Mouse (Mus musculus): ENCODE measurements around the gene Hist1h2ah. TPM values are rescaled to one million over a fixed set of nuclear protein-coding genes. Genes with fewer than 3 reads are reported as not detected.
A peak's percentile ranks its signal among the peaks of the same experiment; 100 is the strongest.
"Not testable (repeated sequence)": the region's sequence is repeated elsewhere in the genome, so short reads cannot be mapped to it uniquely, and the experiment has no call there.

Gene Hist1h2ah
- 1,264 and 1,284 TPM in 2 replicates for total RNA-seq (2012; rRNA removed)
- polyA plus RNA-seq (2012; ENCODE audit: insufficient read depth in 1 of 2, insufficient read length in 2 of 2, low read depth in 1 of 2, low replicate concordance in 2 of 2, missing spikeins in 1 of 2) = 1 to 10 TPM in 1 of 2 experiments, not detected in 1; 3.7 TPM

DNA sequence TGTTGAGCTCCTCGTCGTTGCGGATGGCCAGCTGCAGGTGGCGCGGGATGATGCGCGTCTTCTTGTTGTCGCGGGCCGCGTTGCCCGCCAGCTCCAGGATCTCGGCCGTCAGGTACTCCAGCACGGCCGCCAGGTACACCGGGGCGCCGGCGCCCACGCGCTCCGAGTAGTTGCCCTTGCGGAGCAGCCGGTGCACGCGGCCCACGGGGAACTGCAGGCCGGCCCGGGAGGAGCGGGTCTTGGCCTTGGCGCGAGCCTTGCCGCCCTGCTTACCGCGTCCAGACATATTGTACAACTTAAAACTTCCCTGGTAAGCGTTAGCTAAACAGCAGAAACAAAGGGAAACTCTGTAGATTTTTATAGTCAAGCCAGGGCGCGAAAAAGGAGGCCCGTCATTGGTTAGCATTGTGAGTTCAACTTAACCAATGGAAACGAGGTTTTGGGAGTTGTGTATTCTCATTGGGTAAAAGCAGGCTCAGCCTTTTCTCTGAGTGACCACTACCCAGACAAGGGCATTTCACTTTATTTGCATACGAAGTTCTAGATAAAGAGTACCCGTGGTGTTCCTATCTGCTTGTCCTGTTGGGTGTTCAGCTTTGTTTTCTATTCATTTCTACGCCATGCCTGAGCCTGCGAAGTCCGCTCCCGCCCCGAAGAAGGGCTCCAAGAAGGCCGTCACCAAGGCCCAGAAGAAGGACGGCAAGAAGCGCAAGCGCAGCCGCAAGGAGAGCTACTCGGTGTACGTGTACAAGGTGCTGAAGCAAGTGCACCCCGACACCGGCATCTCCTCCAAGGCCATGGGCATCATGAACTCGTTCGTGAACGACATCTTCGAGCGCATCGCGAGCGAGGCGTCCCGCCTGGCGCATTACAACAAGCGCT lies at the start of gene Hist1h2ah, which contains the start of gene Hist1h2bk:
Gene Hist1h2ah (minus strand): TSS at position 302 of the 882 bp plus-strand sequence.
Gene Hist1h2bk (plus strand): TSS at position 604 of the 882 bp plus-strand sequence.
- H3K36me3 ChIP-seq (ENCODE audit: control insufficient read depth in 1 of 2, insufficient read depth in 2 of 2, low read length in 2 of 2) = peaks cover 0 to 22% of the 10 kb centered on the region in 2 experiments; a peak in 2 of 4 replicates
- peak; percentile 12 to 72 for TF ChIP-seq POLR2A (IDR thresholded peaks at IDR 0.05; ENCODE audit: control insufficient read depth in 1 of 2, insufficient read depth in 1 of 2, low read depth in 1 of 2, low read length in 2 of 2, poor library complexity in 1 of 2)
- TF ChIP-seq POLR2AphosphoS5 (IDR thresholded peaks at IDR 0.05; ENCODE audit: borderline replicate concordance, low read depth, low read length) = peak; percentile 94; the same call in 1 of the 2 replicates
- peak; percentile 98 for TF ChIP-seq TBP (IDR thresholded peaks at IDR 0.05; ENCODE audit: low read depth, low read length)
- TF ChIP-seq UBTF (IDR thresholded peaks at IDR 0.05; ENCODE audit: borderline replicate concordance, insufficient read depth, low read depth, low read length) = 0 out of 2 replicates have a peak, but pooled peaks have one; percentile 46
- peak; percentile 98 for DNase-seq (ENCODE audit: low read depth, low spot score)
- H3K4me1 ChIP-seq (ENCODE audit: control insufficient read depth in 1 of 2, insufficient read depth in 2 of 2, low read length in 2 of 2); H3K9me3 ChIP-seq (replicated peaks; ENCODE audit: insufficient read depth, low read length); H3K27me3 ChIP-seq (ENCODE audit: control insufficient read depth in 1 of 2, insufficient read depth in 2 of 2, low read length in 2 of 2); H3K79me2 ChIP-seq (ENCODE audit: control insufficient read depth, insufficient read depth, low read length, poor library complexity): not testable (repeated sequence)
- H3K4me3 ChIP-seq (ENCODE audit: control insufficient read depth in 1 of 2, insufficient read depth in 1 of 2, low read depth in 2 of 2, low read length in 2 of 2) = peak within 1 kb of the TSS; percentile 17 to 43
- H3K9ac ChIP-seq (ENCODE audit: control insufficient read depth, low read depth, low read length, poor library complexity, severe bottlenecking) = peak within 1 kb of the TSS; percentile 68
- peak within 1 kb of the TSS; percentile 88 for H3K27ac ChIP-seq (ENCODE audit: control insufficient read depth, low read depth, low read length)

- H3K9me3 ChIP-seq (replicated peaks; ENCODE audit: insufficient read depth, low read length); H3K9ac ChIP-seq (ENCODE audit: control insufficient read depth, low read depth, low read length, poor library complexity, severe bottlenecking); H3K27ac ChIP-seq (ENCODE audit: control insufficient read depth, low read depth, low read length); H3K4me3 ChIP-seq (ENCODE audit: control insufficient read depth in 1 of 2, insufficient read depth in 1 of 2, low read depth in 2 of 2, low read length in 2 of 2); DNase-seq (ENCODE audit: low read depth, low spot score); H3K79me2 ChIP-seq (ENCODE audit: control insufficient read depth, insufficient read depth, low read length, poor library complexity); H3K27me3 ChIP-seq (ENCODE audit: control insufficient read depth in 1 of 2, insufficient read depth in 2 of 2, low read length in 2 of 2); H3K36me3 ChIP-seq (ENCODE audit: control insufficient read depth in 1 of 2, insufficient read depth in 2 of 2, low read length in 2 of 2); H3K4me1 ChIP-seq (ENCODE audit: control insufficient read depth in 1 of 2, insufficient read depth in 2 of 2, low read length in 2 of 2): not testable (repeated sequence)
Measured at GRCm38 (mm10) chr13:22084140-22084539, 48.8 kb upstream of the Hist1h2ah start, which contains the start of gene Vmn1r188. Gene Vmn1r188, plus strand, starts transcription at chr13:22084440.

- Histone ChIP-seq H3K79me2 (ENCODE audit: control insufficient read depth, insufficient read depth, low read length, poor library complexity) (no peaks in the 10 kb centered on the region), H3K36me3 (ENCODE audit: control insufficient read depth in 1 of 2, insufficient read depth in 2 of 2, low read length in 2 of 2) (no peaks in the 10 kb centered on the region), H3K9me3 (replicated peaks; ENCODE audit: insufficient read depth, low read length) (no peaks in the 10 kb centered on the region), H3K27me3 (ENCODE audit: control insufficient read depth in 1 of 2, insufficient read depth in 2 of 2, low read length in 2 of 2) (no peaks in the 10 kb centered on the region), H3K4me1 (ENCODE audit: control insufficient read depth in 1 of 2, insufficient read depth in 2 of 2, low read length in 2 of 2) (no peaks in the 10 kb centered on the region), H3K9ac (ENCODE audit: control insufficient read depth, low read depth, low read length, poor library complexity, severe bottlenecking) (no peak overlapping the region), H3K4me3 (ENCODE audit: control insufficient read depth in 1 of 2, insufficient read depth in 1 of 2, low read depth in 2 of 2, low read length in 2 of 2) (no peak overlapping the region), H3K27ac (ENCODE audit: control insufficient read depth, low read depth, low read length) (no peak overlapping the region)
- no peak for TF ChIP-seq MAFK (IDR thresholded peaks at IDR 0.05; ENCODE audit: borderline replicate concordance, low read depth, low read length)
- no peak for TF ChIP-seq BHLHE40 (IDR thresholded peaks at IDR 0.05; ENCODE audit: borderline replicate concordance, low read depth, low read length)
- no peak for TF ChIP-seq USF1 (IDR thresholded peaks at IDR 0.05; ENCODE audit: low read depth, low read length)
- no peak for TF ChIP-seq CHD1 (IDR thresholded peaks at IDR 0.05; ENCODE audit: low read depth, low read length)
- TF ChIP-seq ZC3H11A (IDR thresholded peaks at IDR 0.05; ENCODE audit: low read depth, low read length) = no peak
- TF ChIP-seq GATA1 (IDR thresholded peaks at IDR 0.05; ENCODE audit: low read depth, low read length) = no peak
- TF ChIP-seq SIN3A (IDR thresholded peaks at IDR 0.05; ENCODE audit: low read length) = no peak
- no peak for DNase-seq (ENCODE audit: low read depth, low spot score)
Measured at GRCm38 (mm10) chr13:22063468-22063867, 28.1 kb upstream of the Hist1h2ah start.
